Mouse (Mus musculus) stomach, postnatal 0 days (tissue): ENCODE measurements at regions not wholly inside any gene's neighbourhood (a gene's known extent, or its start where the extent isn't known, plus 50 kb on each side); places are given as distances from the start of the nearest gene placed in this dataset.
A peak's percentile ranks its signal among the peaks of the same experiment; 100 is the strongest.

Source experiments
- CTCF ChIP-seq: IDR thresholded peaks from 2 replicates; pipeline ENCODE4 v1.5.1; 2016; ENCODE audit warnings: antibody characterized with exemption, low read depth, mild to moderate bottlenecking, moderate library complexity
- EP300 ChIP-seq: optimal IDR thresholded peaks from 2 replicates; pipeline ENCODE3; 2016; ENCODE audit warnings: antibody characterized with exemption

DNA sequence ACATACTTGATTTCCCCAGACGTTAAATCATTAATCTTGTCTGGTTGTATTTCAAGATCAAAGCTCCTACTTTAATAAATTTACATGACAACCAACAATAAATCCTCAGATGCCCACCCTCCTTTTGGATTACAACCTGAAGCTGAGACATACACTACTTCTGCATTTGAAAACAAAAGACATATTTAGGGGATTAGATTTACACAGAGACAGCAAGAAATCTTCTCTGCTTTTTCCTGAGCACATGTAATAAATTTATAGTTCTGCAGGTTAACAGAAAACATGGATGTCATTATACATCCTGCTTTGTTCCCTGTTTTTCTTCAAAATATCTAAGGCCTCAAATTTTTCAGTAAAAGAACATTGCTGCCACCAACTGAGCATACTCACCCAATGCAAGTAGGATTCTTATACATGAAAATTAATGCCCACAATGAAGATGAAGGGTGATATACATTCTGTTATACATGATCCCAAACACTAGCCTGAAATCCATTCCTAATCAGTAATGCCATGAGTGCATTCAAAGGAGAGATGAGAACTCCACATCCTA lies 166.4 kb upstream of the Fscb start:
- TF ChIP-seq CTCF (peak; percentile 25; the same call in 1 of the 2 replicates), EP300 (no peak)
